Mouse (Mus musculus) G1E (cell line): Measurements from ENCODE around the gene 4930402F06Rik. TPM values are rescaled to one million over a fixed set of nuclear protein-coding genes. Genes with fewer than 3 reads are reported as not detected.

Experiments
- ATAC-seq: 2 replicates; pipeline ENCODE4 v1.8.0; 2016; ENCODE audit warnings: mild to moderate bottlenecking; ENCODE audit not compliant: insufficient number of reproducible peaks, poor library complexity, low FRiP score, severe bottlenecking; ENCODE audit errors: extremely low read depth
- DNase-seq: peaks from one replicate; pipeline ENCODE4 v3.0.0; 2012; ENCODE audit warnings: low spot score
- H3K27me3 ChIP-seq: 2 replicates; pipeline ENCODE4 v1.6.1; 2012; ENCODE audit warnings: mild to moderate bottlenecking, low read length, inconsistent platforms; ENCODE audit not compliant: insufficient read depth
- H3K36me3 ChIP-seq: replicated peaks from 2 replicates; pipeline ENCODE3; 2012; ENCODE audit warnings: mild to moderate bottlenecking, inconsistent platforms
- H3K4me1 ChIP-seq: 2 replicates; pipeline ENCODE4 v1.6.1; 2012; ENCODE audit warnings: low read depth, low read length, inconsistent platforms, mixed read lengths; ENCODE audit not compliant: insufficient read depth
- H3K4me3 ChIP-seq: 2 replicates; pipeline ENCODE4 v1.5.1; 2012; ENCODE audit warnings: low read depth, mild to moderate bottlenecking, inconsistent platforms, low read length, moderate library complexity, mixed read lengths
- H3K9me3 ChIP-seq: replicated peaks from 2 replicates; pipeline ENCODE4 v1.6.1; 2012; ENCODE audit warnings: inconsistent platforms
- CTCF ChIP-seq: IDR thresholded peaks from 2 replicates; pipeline ENCODE4 v1.5.1; 2012; ENCODE audit warnings: low read depth, low read length, inconsistent platforms, mixed read lengths
- GATA1 ChIP-seq: IDR thresholded peaks from 2 replicates; pipeline ENCODE4 v1.6.1; 2012; ENCODE audit warnings: borderline replicate concordance, low read length, inconsistent platforms, mixed read lengths
- GATA2 ChIP-seq: IDR thresholded peaks from 2 replicates; pipeline ENCODE4 v1.6.1; 2012; ENCODE audit warnings: low read depth, low read length, inconsistent platforms, borderline replicate concordance
- POLR2AphosphoS5 ChIP-seq: IDR thresholded peaks from 2 replicates; pipeline ENCODE4 v1.6.1; 2012; ENCODE audit warnings: low read depth, low read length, inconsistent platforms; ENCODE audit not compliant: insufficient replicate concordance
- TAL1 ChIP-seq: conservative IDR thresholded peaks from 2 replicates; pipeline ENCODE4 v1.6.1; 2012; ENCODE audit warnings: low read depth, low read length, inconsistent platforms, mixed read lengths
- polyA plus RNA-seq: library from polyadenylated mRNA; stranded (reverse); fragments of >175 nt; gene quantifications from 2 replicates; pipeline ENCODE4 v1.2.3, GENCODE M21; 2012
- total RNA-seq, 2 experiments: library from RNA; stranded (forward) in 1 of 2; stranded (reverse) in 1 of 2; fragments of 200-1000 nt in 1 of 2; fragments of >200 nt in 1 of 2; fragmentation: Nextera tagmentation in 1 of 2; gene quantifications; 2 replicates each; pipeline ENCODE4 v1.2.3; 2014 to 2017

Gene 4930402F06Rik
- total RNA-seq (2014; fragmentation: Nextera tagmentation) (not detected in 2 replicates), total RNA-seq (2017) (0.12 TPM in 1 of 2 replicates, not detected in the other), polyA plus RNA-seq (not detected in 2 replicates)

DNA sequence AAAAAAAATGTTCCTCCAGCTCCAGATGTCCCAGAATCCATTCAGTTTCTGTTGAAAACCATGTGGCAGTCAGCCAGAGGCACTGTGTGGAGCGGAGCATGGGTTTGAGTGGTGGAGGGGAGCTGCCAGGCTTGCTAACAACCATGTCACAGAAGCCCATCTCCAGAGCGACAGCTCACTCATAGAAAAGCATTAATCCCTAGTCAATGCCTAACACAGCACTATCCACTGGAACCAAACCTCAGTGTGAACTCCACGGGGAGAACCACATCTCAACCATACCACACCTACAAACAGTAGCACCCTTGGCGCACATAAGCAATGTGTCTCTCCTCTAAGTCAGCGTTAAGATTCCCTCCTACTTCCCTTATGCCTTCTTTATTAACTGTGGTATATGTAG, at the start of gene 4930402F06Rik:
4930402F06Rik (minus strand) TSS at position 80 of the 400 bp plus-strand sequence.
- Histone ChIP-seq H3K4me3 (no peak within 1 kb of the TSS), H3K27me3 (peaks cover 12% of the 10 kb centered on the region), H3K4me1 (peaks cover 18% of the 10 kb centered on the region), H3K36me3 (peaks cover 13% of the 10 kb centered on the region), H3K9me3 (no peaks in the 10 kb centered on the region)
- no peak for TF ChIP-seq CTCF
- no peak for ATAC-seq
- DNase-seq: no peak

DNA sequence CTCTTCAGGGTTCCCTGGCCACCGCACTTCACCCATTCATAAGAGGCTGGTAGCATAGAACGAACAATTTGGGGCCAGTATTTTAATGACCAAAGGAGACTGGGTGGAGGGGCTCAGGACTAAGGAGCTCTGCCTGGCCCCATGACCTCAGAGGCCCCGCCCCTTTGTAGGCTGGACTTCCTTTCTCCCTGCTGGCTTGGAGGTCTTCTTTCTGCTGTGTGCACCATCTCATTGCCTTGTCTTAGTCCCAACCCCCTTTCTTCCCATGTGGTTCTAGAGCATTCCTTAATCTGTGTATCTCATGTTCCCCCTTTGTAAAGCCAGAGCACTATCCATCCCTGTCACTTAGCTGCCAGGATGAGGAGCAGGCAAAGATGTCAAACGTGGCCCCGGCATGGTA, 49.3 kb upstream of the 4930402F06Rik start:
- Histone ChIP-seq H3K36me3 (peaks cover 84% of the 10 kb centered on the region), H3K27me3 (no peaks in the 10 kb centered on the region), H3K4me1 (peaks cover 91% of the 10 kb centered on the region), H3K4me3 (no peak overlapping the region), H3K9me3 (no peaks in the 10 kb centered on the region)
- no peak for DNase-seq
- ATAC-seq: no peak
- TF ChIP-seq GATA1 (no peak), POLR2AphosphoS5 (no peak), TAL1 (no peak), GATA2 (no peak), CTCF (no peak)

DNA sequence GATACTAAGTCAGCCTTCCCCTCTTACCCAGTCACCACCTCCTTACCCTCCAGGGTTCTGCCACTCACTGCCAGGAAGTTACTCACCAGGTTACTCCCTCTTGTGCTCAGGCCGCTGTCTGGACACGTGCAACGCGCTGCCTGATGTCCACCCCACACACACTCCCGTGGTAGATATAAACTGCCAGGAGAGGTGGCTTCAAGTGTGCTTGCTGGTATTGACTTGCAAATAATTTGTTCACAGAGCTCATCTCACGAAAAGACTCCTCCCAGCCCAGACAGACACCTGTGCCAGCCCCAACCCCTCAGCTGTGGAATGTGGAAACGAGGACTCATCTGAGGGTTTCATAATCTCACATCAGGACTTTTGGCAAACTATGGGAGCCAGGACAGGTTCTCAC, 48.6 kb upstream of the 4930402F06Rik start:
- Histone ChIP-seq H3K27me3 (no peaks in the 10 kb centered on the region), H3K4me1 (peaks cover 86% of the 10 kb centered on the region), H3K9me3 (no peaks in the 10 kb centered on the region), H3K36me3 (peaks cover 90% of the 10 kb centered on the region), H3K4me3 (no peak overlapping the region)
- ATAC-seq: no peak
- DNase-seq: no peak
- no peak for TF ChIP-seq TAL1

DNA sequence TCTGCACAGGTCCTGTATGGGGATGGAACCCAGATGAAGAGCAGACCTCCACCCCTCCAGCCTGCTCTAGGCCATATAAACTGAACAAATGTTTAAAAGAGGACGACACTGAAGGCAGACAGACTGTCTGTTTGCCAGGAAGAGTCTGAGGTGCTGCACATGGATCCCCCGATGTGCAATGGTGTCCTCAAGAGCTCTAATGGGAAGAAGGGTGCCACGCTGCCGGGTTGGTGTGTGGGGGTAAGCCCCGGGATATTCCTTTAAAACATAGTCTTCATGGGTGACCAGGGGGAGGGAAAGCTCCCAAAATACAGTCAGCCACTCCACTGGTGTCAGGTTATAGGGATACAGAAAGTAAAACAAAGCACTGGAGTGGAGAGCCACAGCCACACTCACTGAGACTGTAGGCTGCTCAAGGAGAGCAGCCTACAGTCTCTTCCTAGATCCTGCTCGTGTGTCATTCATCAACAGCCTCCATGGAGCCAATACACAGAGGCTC, 47.8 kb upstream of the 4930402F06Rik start:
- no peak for DNase-seq
- no peaks in the 10 kb centered on the region for H3K9me3 ChIP-seq
- H3K4me1 ChIP-seq: peaks cover 79% of the 10 kb centered on the region
- peaks cover 87% of the 10 kb centered on the region for H3K36me3 ChIP-seq
- no peak overlapping the region; the same call in 1 of the 2 replicates for H3K4me3 ChIP-seq
- no peaks in the 10 kb centered on the region for H3K27me3 ChIP-seq
- no peak for TF ChIP-seq GATA1
- TF ChIP-seq TAL1: no peak
- TF ChIP-seq GATA2: no peak
- no peak for TF ChIP-seq POLR2AphosphoS5
- TF ChIP-seq CTCF: no peak
- ATAC-seq: no peak

DNA sequence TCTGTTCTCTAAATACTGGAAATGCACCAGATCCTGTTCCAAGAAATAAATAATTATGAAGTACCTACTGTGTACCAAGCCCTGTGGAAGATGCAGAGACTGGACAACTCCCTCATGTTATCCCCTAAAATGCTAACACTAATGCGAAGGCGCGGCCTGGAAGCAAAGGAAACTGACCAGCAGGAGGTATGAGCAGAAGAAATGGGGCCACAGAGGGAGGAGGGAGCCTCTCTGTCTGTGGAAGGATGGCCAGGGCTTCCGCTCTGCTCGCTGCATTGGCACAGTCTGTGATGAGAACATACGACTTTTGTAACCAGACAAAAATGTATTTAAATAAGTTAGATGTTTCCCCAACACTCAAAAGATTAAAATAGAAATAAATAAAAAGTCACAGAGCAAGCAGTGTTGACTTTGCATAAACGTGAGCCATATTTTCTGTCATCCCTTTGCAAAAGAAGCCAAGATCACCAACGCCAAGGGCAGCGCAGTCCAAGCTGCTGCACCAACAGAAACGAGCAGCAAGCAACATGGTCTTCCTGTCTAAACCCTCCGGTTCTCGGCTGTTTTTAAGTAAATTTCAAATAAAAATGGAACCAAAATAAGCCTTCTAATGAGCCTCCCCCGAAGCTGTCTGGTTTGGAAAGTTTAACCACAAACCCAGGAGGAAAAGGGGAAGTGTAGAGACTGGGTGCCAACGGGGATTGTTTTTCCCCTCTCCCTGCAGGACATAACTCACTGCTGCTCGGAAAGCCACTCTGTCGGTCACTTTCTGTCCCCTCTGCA, 47.2 kb upstream of the 4930402F06Rik start:
- H3K9me3 ChIP-seq: no peaks in the 10 kb centered on the region
- no peak for ATAC-seq
- H3K36me3 ChIP-seq: peaks cover 84% of the 10 kb centered on the region
- TF ChIP-seq POLR2AphosphoS5 (no peak), TAL1 (no peak), GATA1 (no peak), CTCF (no peak), GATA2 (no peak)
- H3K4me3 ChIP-seq: no peak overlapping the region; the same call in 1 of the 2 replicates
- DNase-seq: peak; percentile 42
- H3K4me1 ChIP-seq: peaks cover 74% of the 10 kb centered on the region
- no peaks in the 10 kb centered on the region for H3K27me3 ChIP-seq

DNA sequence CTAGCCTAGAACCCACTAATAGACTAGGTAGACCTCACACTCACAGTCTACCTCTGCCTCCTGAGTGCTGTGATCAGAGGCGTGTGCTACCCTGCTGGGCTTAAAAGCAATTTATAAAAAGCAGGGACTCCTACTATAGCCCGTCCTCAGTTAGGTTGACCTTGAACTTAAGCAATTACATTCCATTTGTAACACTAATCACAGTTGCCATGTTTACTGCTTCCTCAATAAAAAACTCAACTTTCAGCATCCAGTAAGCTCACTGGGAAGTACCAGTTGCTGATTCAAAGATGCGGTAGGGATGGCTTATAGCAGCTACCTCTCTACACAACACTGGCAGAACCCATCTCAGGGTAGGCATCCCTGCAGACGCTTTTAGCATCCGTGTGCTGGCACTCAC, 46.4 kb upstream of the 4930402F06Rik start:
- Histone ChIP-seq H3K4me1 (peaks cover 73% of the 10 kb centered on the region), H3K9me3 (no peaks in the 10 kb centered on the region), H3K27me3 (no peaks in the 10 kb centered on the region), H3K36me3 (peaks cover 83% of the 10 kb centered on the region), H3K4me3 (no peak overlapping the region)
- DNase-seq: no peak
- ATAC-seq: no peak
- no peak for TF ChIP-seq GATA1

DNA sequence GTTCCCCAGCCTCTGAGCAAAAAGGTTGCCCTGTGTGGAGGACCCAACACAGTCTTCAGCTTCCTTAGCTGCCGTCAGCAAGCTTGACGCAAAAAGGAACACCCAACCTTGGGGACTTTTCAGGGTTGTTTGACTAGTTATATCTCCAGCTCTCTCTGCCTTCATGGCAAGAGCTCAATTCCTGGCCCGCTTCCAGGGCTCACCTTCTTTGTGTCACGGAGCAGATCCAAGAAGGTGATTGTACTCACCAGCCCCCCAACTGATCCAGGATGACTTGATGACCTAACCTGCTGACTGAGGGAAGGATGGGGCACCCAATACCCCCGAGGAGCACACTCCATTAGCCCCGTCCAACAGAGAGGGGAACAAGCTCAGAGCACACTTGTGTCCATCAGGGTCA, 45.1 kb upstream of the 4930402F06Rik start:
- DNase-seq (no peak), ATAC-seq (no peak)
- Histone ChIP-seq H3K4me1 (peaks cover 69% of the 10 kb centered on the region), H3K4me3 (no peak overlapping the region), H3K9me3 (no peaks in the 10 kb centered on the region), H3K36me3 (peaks cover 83% of the 10 kb centered on the region), H3K27me3 (no peaks in the 10 kb centered on the region)
- TF ChIP-seq POLR2AphosphoS5: no peak
- no peak for TF ChIP-seq CTCF
- no peak for TF ChIP-seq GATA2
- TF ChIP-seq GATA1: no peak
- no peak for TF ChIP-seq TAL1
